Mouse (Mus musculus): ENCODE measurements around the gene Snw1.

Gene Snw1

DNA sequence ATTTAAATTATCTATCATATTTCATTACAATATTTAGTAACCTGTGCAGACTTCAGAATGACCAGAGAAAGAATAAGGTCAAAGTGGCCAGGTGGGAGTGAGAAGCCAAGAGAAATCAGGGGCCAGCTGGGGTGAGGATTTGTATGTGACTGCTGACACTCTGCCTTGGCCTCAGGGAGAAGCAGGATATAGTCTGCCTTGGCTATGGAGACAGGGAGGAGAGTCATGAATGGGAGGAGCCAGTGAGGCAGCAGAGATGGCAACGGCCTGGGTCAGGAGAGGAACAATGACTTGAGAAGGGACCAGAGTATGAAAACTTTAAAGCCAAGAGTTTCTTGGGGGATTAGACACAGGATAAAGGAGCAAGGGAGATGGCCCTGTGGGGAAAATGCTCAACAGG lies 48.4 kb downstream of the Snw1 start:
- in situ Hi-C loops (cut with MseI, MboI): no loop called here

DNA sequence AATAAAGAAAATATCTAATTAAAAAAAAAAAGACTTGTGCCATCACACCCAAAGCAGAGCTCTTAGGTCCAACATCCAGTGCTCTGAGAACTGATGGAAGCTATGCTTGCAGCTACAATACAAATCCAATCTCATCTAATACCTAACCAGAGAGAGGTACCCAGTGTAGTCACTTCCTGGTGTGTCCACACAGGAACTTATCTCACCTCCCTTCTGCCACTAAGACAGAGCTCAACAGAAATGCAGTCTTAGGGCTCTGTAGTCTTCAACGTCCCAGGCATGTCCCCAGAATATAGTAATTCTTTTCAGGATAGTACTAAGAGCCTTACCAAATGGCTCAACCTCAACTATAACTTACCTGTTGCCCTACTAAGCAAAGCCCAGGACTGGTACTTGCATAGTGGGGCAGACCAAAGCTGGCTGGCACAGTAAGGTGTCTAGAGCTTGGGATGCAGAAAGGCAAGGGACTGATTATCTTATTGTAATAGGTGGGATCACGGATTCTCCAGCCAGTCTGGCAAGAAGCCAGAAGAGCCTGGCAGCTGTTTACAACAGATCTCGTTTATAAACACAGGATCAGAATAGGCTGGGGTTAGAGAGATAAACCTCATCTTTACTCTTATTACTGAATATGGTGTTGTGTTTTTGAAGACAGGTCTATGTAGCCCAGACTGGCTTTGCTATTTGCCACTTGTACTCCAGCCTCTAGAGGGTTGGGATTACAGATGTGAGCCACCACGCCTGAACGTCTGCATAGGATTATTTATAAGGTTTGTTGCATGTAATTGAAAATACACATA lies 50.2 kb downstream of the Snw1 start:
- in situ Hi-C loops (cut with MseI, MboI): no loop called here

DNA sequence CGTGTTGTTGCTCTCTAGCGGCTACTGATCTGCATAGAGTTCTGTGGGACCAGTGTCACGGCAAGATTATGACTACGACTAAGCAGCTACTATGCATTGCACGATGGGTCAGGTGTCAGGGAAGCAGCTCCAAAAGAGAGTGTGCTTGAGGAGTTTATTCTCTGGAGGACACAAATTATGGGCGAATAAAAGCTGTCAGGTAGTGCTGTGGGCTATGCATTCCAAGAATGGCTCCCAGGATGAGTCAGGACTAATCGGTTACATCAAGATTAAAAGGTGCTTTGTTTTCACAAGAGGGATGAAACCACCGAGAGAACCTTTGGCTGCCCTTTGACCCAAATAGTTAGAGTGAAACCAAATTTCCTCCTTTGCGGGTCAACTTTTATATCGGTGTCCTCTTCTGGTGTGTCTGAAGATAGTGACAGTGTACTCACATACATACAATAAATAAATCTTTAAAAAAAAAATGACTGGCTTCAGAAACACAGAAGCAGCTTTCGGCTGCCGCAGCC lies 52.0 kb downstream of the Snw1 start:
- in situ Hi-C loops (cut with MseI, MboI): no loop called here

DNA sequence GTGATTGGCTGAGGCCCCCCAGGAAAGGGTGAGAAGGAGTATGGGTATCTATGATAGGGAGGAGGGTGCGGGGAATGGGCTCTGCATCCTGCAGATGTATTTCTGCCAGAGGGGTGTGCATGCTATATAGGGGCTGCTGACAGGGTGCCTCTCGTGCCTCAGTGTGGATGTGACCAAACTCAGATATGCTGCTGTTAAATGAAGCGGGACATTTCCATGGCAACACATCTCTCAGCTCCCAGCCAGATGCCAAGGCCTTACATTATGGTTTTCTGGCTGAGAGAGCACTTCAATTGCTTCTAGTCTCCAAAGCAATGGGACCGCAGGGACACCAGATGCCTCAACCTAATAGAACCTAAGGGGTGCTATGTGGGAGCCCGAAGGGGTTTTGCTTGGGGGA lies 53.2 kb downstream of the Snw1 start:
- in situ Hi-C loops (cut with MseI, MboI): no loop called here

DNA sequence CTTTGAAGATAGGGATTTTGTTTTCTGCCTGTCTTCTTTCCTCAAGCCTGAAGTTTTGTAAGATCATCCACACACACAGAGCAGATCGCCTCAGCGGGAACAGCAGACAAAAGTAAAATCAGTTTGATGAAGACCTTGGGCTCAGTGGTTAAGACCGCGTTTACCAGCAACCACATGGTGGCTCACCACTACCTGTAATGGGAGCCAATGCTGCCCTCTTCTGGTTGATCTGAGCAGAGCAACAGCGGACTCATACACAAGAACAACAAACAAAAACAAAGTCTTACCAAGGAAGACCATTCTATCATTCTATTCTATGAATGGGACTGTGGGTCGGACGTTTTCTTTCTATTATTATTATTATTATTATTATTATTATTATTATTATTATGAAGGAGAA lies 55.4 kb downstream of the Snw1 start:
- in situ Hi-C loops (cut with MseI, MboI): no loop called here

DNA sequence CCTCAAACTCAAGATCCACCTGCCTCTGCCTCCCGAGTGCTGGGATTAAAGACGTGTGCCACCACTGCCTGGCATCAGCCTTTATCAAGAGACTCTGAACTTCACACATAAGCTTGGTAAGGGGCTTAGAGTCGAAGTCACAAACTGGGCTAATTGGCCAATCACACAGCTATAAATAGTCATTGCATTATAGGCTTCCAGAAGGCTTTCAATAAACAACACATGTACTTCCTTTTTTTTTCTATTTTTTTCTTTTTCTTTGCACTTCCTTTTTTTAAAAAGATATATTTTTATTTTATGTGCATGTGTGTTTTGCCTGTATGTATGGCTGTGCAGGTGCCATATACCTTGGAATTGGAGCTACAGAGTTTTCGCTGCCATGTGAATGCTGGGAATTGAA lies 56.7 kb downstream of the Snw1 start:
- in situ Hi-C loops (cut with MseI, MboI): no loop called here

DNA sequence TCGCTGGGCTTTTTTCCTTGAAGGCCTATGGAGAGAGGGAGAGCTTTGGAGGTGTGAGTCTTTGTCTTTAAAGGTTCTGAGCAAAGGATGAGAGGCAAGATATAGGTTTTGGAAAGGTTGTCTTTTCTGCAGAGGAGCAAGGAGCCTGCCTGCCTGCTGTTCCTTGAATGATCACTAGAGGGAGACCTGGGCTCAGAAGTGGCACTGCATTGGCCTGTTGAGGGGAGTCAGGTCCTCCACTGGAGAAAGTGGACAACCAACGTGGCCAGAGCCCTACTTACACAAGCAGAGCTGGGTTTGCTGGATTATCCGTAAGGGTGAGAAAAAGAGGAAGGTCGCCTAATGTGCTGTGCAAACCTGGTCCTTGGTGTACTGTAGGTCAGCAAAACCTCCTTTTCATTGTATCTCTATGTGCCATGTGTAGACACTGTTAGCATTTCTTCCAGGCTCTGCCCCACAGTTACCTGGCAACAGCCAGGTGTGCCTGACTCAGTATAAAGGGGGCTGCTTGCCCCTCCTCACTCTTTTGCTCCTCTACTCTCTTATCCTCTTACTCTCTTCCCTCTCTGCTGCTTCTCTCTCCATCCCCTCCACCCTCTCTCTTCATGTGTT lies 58.8 kb downstream of the Snw1 start:
- in situ Hi-C loops (cut with MseI, MboI): no loop called here

DNA sequence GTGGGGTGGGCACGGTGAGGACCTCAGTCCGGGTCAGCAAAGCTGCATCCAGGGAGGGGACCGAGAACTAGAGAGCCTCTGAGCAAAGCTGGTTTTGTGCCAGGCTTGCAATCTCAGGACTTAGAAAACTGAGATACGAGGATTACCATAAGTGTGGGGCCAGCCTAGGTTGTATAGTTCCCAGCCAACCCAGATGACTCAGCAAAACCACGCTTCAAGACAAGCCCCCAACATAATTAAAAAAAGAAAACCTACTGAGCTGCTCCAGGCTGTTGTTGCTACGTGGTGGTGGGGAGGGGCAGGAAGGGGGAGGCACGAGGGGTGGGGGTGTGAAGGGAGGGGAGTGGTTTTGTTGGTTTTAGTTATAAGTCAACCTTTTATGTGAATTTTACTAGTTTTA lies 61.1 kb downstream of the Snw1 start:
- in situ Hi-C loops (cut with MseI, MboI): no loop called here

DNA sequence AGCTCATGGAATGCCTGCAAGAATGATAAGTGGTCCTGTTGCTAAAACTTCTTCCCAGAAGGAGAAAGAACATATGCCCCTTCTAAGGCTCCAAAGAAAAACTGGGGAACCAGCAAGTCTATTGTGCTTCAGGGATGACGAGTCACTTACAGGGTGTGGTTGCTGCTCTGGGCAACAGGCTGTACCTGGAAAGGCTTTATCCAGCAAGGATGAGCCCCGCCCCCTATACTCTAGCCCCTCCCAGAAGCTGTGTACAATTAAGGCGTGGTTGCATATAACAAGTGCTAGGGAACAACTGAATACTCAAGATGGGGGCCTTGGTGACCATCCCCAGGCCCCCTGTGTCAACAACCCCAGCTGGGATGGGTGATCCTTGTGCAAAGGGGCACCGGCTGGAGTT lies 63.0 kb downstream of the Snw1 start:
- in situ Hi-C loops (cut with MseI, MboI): no loop called here

DNA sequence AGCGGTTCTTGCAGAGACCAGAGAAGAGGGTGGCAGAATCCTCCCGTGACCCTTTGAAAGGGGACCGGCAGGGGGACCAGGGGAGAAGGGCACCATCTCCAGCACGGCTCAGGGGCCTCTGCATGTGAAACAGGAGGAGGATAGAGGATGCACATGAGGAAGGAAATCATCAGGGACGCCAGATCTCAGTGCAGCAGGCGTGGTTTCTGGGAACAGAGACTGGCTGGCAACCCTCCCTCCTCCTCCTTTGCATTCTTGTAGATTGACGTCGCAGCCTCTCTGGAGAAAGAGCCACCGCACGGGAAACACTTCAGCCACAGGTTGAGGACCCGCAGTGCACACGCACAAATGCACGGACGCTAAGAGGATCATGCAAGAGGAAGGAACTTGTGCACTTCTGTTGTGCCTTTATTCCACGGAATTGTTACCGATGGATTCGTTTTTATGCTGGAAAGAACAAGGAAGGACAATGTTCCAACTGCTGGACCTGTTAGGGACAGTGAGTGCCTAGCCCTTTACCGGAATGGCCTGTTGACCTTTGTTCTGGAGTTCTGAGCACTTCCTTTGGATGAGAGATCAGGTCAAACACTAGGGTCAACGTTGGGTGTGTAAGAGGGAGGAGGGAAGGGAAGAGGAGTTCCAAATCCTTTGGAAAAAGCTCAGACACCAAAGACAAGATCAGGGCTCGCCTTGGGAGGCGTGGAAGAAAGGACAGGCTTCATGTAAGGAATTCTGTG lies 64.0 kb downstream of the Snw1 start:
- in situ Hi-C loops (cut with MseI, MboI): no loop called here

DNA sequence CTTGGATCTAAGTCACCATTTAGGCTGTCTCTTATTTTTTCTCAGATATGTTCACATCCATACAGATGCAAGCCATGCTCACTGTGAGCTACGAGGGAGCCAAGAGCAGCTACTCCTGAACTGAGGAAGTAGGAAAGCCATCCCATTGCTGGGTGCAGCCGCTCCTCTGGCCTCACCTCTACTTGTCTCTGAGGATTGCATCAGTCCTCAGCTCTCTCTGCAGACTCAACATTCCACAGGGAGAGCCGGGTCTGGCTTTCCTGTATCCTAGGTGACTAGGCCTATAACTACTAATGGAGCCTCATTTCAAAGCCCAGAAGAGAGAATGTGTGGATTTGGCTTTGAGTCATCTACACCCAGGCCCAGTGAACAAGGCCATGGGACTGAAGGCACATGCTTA lies 66.4 kb downstream of the Snw1 start:
- in situ Hi-C loops (cut with MseI, MboI): no loop called here

DNA sequence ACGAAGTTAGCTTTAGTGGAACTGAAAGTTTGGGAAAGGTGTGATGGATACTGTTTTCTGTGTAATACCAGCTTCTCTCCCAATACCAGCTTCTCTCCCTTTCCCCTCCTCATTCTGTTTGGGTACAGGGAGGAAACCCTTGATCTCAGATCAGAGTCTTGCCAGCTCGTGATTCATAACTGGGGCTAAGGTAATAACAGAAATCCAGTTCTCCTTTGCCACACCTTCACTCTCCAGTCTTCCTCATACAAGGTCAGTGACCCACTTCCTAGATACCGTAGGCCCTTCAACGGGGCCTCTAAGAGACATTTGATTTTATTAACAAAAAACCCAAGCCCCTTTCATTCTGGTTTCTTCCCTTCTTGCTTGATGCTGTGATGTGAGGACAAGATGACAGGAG lies 66.9 kb downstream of the Snw1 start:
- in situ Hi-C loops (cut with MseI, MboI): no loop called here

DNA sequence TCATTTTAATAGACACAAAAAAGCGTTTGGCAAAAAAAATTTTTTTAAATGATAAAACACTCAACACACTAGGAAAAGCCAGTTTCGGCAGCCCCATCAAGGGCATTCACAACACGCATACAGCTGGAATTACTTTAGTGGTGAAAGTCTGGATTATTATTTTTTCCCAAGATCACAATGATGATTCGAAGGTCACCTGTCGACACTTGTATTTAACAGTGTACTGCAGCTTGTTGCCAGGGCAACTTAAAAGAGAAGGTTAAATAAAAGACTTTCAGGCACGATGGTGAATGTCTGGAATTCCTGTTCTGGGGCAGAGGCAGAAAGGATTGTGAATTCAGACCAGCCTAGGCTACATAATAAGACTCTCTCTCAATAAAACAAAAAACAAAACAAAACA lies 70.2 kb downstream of the Snw1 start:
- in situ Hi-C loops (cut with MseI, MboI): no loop called here

DNA sequence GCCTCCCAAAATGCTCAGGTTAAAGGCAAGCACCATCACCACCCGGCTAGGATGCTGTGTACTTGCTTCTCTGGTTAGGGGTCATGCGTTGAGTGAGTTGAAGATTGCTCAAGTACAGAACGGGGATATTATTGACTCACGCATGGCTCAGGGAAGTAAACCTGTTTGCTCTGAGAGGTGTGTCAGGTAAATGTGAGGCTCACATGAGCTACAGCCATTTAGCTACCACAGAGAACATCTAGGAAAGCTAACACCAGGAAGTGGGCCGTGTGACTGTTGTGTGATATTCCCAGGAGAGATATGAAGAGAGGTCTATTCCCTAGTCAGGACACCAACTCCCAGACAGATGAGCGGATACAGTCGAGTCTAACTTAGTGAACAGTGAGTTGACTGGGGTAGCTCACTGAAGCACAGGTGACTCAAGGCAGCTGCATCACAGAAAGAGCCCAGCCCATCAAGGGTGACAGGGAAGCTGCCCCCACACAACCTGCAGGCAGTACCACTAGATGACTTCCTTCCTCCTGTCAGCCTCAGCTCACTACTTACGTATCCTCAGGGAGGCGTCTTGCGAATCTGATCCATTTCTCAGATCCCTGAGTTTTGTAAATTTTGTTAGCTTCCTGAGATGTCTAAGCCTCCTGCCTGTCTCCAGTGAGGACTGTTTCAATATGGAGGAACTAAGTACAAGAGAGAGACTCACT lies 72.8 kb downstream of the Snw1 start:
- in situ Hi-C loops (cut with MseI, MboI): no loop called here
